Mouse (Mus musculus): ENCODE measurements around the gene Smim4. TPM values are rescaled to one million over a fixed set of nuclear protein-coding genes. Genes with fewer than 3 reads are reported as not detected.

Smim4 gene
- polyA plus RNA-seq, 2 experiments from 2014 or later = 66.3 to 68.7 TPM

DNA sequence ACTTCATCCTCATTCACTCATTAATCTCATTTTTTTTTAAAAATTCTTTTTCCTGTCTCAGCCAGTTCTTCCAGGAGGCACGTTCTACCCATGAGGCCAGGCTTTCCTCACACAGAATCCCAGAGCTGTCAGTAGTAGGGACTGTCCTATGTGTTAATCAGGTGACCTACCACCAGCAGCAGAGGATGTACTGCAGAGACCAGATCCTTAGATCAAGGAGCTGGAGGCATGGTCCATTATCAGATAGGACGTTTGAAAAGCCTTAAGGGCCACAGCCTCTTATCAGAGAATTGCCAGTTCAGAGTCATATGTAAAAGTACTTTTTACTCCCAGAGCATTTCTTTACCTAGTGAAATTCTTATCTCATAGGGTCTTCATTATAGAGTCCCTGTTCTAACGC lies 14.7 kb downstream of the Smim4 start:
- ATAC-seq = no peak

DNA sequence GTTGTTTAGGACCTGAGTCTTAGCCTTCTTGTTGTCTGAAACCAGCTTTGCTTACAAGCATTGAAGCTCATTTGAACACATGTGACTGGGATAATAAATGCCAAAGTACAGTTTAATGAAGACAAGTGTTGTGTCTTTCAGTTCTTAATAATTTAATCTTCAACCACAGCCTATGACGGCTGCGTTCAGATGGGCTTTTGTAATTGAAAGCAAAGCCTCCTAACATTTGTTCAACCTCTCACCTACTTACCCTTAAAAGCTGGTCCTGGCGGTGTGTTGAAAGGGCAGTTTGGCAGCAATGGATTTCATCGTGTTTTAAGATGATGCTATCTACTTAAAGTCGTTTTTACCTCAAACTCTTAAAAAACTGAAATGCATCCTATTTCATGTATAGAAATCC lies 16.6 kb downstream of the Smim4 start:
- ATAC-seq = no peak

DNA sequence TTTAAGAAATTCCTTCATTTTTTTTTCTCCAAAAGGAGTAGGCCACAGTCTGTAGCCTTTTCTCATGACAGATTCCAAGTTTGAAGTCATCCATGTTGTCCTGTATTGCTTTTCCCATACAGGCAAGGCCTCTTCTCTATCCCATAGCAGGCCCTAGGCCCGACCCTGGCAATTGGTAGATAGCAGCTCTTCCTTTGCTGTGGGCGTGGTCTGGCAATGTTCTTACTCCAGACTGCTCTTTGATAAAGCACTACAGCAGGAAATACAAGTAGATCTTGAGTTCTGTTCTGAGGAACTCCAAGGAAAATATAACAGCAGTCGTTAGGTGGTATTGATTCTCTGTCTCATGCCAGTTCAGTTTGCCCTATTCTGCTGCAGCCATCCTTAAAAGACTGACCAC lies 18.1 kb downstream of the Smim4 start:
- no peak for ATAC-seq

DNA sequence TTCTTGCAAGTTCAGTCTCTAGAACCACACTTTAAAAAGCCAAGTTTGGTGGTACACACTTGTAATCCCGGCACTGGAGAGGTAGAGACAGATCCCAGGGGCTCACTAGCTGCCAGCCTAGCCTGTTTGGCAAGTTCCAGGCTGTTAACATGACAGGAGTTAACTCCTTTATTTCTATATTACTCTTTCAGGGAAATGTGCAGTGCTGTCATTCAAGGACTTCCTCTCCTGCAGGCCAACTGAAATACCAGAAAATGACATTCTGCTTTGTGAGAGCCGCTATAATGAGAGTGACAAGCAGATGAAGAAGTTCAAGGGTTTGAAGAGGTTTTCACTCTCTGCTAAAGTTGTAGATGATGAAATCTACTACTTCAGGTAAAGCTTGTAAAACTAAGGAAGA lies 23.6 kb downstream of the Smim4 start:
- ATAC-seq = no peak

DNA sequence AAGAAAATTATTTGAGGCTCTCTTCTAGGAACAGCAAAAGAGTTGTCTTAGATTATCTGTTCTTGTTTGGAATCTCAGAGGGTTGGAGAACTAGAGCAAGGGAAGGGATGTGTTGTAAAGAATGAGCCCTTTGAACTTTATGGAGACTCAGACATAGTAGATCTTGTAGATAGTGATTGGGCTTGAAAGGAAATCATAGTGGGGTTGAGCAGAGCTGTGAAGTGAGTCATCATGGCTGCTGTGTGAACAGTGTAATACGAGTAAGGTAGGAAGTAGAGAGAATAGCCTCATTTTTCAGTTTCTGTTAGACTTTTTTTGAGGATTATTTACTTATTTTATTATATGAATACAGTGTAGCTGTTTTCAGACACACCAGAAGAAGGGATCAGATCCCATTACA lies 38.8 kb downstream of the Smim4 start:
- peak; percentile 72 for ATAC-seq

DNA sequence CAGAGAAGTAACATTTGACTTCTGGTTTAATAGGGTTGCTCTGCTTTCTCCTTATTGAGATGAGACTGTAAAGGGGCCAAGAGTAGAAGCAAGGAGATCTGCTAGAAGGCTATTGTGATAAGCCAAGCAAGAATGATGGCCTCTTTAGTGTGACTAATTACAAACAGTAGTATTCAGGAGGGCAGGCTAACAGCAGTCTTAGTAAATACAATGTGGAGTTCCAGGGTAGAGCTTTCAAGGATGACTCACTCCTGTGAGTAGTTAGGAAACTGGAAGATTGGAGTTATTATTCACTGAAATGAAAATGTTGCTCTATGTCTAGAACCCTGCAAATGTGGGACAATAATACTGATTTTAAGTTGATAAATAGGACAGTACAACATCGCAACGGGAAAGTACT lies 40.2 kb downstream of the Smim4 start:
- ATAC-seq = no peak

DNA sequence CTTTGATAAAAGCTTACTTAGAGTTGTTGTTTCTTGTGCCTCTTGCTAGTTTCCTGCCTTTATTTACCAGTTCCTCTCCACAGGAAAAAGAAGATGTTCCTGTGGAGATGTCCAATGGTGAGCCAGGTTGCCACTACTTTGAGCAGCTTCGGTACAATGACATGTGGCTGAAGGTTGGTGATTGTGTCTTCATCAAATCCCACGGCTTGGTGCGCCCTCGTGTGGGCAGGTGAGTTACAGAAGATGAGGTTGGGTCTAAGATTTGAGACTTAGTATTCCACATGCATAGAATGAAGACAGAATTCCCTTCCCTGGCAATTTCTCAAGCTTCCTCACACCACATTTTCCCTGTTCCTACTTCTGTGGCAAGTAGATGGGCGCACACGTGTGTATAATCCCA lies 41.3 kb downstream of the Smim4 start:
- no peak for ATAC-seq

- ATAC-seq = no peak
These were observed 47.6 kb downstream of the Smim4 start for GRCm38 (mm10) chr14:31081147-31081546.

- ATAC-seq = no peak
These were observed 49.3 kb downstream of the Smim4 start for GRCm38 (mm10) chr14:31079313-31080028.

DNA sequence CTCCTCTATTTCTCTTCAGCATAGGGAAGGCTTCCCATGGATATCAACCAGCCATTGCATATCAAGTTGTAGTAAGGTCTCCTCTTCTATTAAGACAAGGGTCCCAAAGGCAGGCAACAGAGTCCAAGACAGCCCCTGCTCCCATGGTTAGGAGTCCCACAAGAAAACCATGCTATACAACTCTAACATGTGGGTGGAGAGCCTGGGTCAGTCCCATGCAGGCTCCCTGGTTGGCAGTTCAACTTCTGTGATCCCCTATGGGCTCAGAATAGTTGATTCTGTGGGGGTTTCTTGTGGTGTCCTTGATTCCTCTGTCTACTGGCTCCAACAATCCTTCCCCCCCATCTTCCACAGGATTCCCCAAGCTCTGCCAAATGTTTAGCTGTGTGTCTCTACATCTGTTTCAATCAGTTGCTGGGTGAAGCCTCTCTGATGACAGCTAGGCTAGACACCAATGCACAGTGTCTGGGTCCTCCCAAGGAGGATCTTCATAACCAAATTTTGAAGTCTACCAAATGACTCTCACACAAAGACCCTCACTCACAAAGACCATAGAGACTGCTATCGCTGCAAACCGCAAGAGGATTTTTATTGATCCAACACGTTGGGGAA lies 50.1 kb downstream of the Smim4 start:
- ATAC-seq = no peak

- no peak for ATAC-seq
These were observed 59.5 kb downstream of the Smim4 start for GRCm38 (mm10) chr14:31069086-31069733.

GRCm38 (mm10) chr14:31062277-31062676 lies 66.5 kb downstream of the Smim4 start:
- ATAC-seq = no peak

- ATAC-seq = no peak
These were observed 82.9 kb downstream of the Smim4 start for GRCm38 (mm10) chr14:31045817-31046216.

DNA sequence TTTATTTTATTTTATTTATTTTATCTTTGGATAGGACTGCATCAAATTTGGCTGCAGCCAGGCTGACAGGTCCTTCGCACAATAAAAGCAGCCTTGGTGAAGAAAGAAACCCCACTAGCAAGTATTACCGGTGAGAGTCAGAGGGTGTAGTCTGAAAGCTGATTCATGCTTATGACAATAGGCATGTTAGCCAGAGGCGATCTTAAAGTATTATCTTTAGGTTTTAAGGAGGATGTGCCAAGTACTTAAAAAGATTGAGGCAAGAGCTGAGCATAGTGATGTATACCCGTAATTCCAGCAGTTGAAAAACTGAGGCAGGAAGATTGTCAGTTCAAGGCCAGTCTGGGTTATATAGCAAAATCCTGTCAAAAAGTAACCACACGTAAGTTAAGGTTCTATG lies 83.5 kb downstream of the Smim4 start:
- ATAC-seq = no peak

Other genes with a start within 250 kb of the Smim4 start
- 1 to 10 TPM in 1 of 2 experiments, under 1 TPM in 1; 0.26 to 1.0 TPM for gene Mustn1, start 249.8 kb downstream of the Smim4 start, polyA plus RNA-seq (2017; shearing (Covaris generic))
- gene Itih4, start 242.5 kb downstream of the Smim4 start, polyA plus RNA-seq (2017; shearing (Covaris generic)) = not detected
- not detected for gene Itih3, start 205.2 kb downstream of the Smim4 start, polyA plus RNA-seq (2017; shearing (Covaris generic))
- gene Itih1, start 185.7 kb downstream of the Smim4 start, polyA plus RNA-seq (2017; shearing (Covaris generic)) = not detected
- 1 to 10 TPM; 5.9 to 6.0 TPM for gene Nek4, start 177.6 kb downstream of the Smim4 start, polyA plus RNA-seq (2017; shearing (Covaris generic))
- 10 to 100 TPM; 10.1 to 10.4 TPM for gene Glt8d1, start 127.6 kb downstream of the Smim4 start, polyA plus RNA-seq (2017; shearing (Covaris generic))
- gene Spcs1, start 127.3 kb downstream of the Smim4 start, polyA plus RNA-seq (2017; shearing (Covaris generic)) = 100 to 1,000 TPM; 278 to 298 TPM
- gene Pbrm1, start 109.8 kb downstream of the Smim4 start, polyA plus RNA-seq (2017; shearing (Covaris generic)) = 10 to 100 TPM; 40.1 to 46.0 TPM
- 10 to 100 TPM; 77.0 to 78.1 TPM for gene Gnl3, start 109.8 kb downstream of the Smim4 start, polyA plus RNA-seq (2017; shearing (Covaris generic))
- gene Nt5dc2, start 2.1 kb upstream of the Smim4 start, polyA plus RNA-seq (2017; shearing (Covaris generic)) = not detected
- gene Stab1, start 39.7 kb upstream of the Smim4 start, polyA plus RNA-seq (2017; shearing (Covaris generic)) = 1 to 10 TPM in 1 of 2 experiments, under 1 TPM in 1; 0.91 to 2.7 TPM
- not detected for gene Tnnc1, start 79.4 kb upstream of the Smim4 start, polyA plus RNA-seq (2017; shearing (Covaris generic))
- 100 to 1,000 TPM; 151 to 190 TPM for gene Nisch, start 88.0 kb upstream of the Smim4 start, polyA plus RNA-seq (2017; shearing (Covaris generic))
- gene Sema3g, start 88.9 kb upstream of the Smim4 start, polyA plus RNA-seq (2017; shearing (Covaris generic)) = not detected
- gene Phf7, start 122.4 kb upstream of the Smim4 start, polyA plus RNA-seq (2017; shearing (Covaris generic)) = 10 to 100 TPM; 11.8 to 12.2 TPM
- 10 to 100 TPM; 26.4 to 36.3 TPM for gene Bap1, start 122.5 kb upstream of the Smim4 start, polyA plus RNA-seq (2017; shearing (Covaris generic))
- under 1 TPM in 1 of 2 experiments, not detected in 1; 0.06 TPM for gene Dnah1, start 194.9 kb upstream of the Smim4 start, polyA plus RNA-seq (2017; shearing (Covaris generic))
- gene Capn7, start 207.7 kb upstream of the Smim4 start, polyA plus RNA-seq (2017; shearing (Covaris generic)) = 10 to 100 TPM; 16.0 to 18.3 TPM